Mouse (Mus musculus) thymus, adult 2 months (tissue): ENCODE measurements around the gene Cbfa2t3. TPM values are rescaled to one million over a fixed set of nuclear protein-coding genes. Genes with fewer than 3 reads are reported as not detected.

Source experiments
- DNase-seq: peaks from one replicate; pipeline ENCODE4 v3.0.0; 2021
- H3K27ac ChIP-seq: fragments of 200-500 bp; 2 replicates; pipeline ENCODE4 v1.5.1; 2012; ENCODE audit warnings: low read length, control low read depth; ENCODE audit not compliant: control insufficient read depth, insufficient read depth
- H3K27me3 ChIP-seq: fragments of 200-500 bp; 2 replicates; pipeline ENCODE4 v1.6.1; 2012; ENCODE audit warnings: mild to moderate bottlenecking, low read length, moderate library complexity, mixed read lengths; ENCODE audit not compliant: control insufficient read depth, insufficient read depth
- H3K36me3 ChIP-seq: fragments of 200-500 bp; 2 replicates; pipeline ENCODE4 v1.6.1; 2012; ENCODE audit warnings: mild to moderate bottlenecking, low read length, moderate library complexity; ENCODE audit not compliant: control insufficient read depth, insufficient read depth
- H3K4me1 ChIP-seq: fragments of 200-500 bp; replicated peaks from 2 replicates; pipeline ENCODE4 v1.6.1; 2012; ENCODE audit warnings: low read length; ENCODE audit not compliant: control insufficient read depth, insufficient read depth
- H3K4me3 ChIP-seq: fragments of 200-500 bp; 2 replicates; pipeline ENCODE4 v1.5.1; 2012; ENCODE audit warnings: mild to moderate bottlenecking, low read length, control low read depth, moderate library complexity; ENCODE audit not compliant: control insufficient read depth, insufficient read depth
- CTCF ChIP-seq: fragments of 200-500 bp; IDR thresholded peaks from 2 replicates; pipeline ENCODE4 v1.5.1; 2012; ENCODE audit warnings: mild to moderate bottlenecking, control low read depth, low read length, moderate library complexity, borderline replicate concordance; ENCODE audit not compliant: control insufficient read depth, poor library complexity, insufficient read depth; ENCODE audit errors: extremely low read depth
- POLR2A ChIP-seq: fragments of 200-500 bp; IDR thresholded peaks from 2 replicates; pipeline ENCODE4 v1.6.1; 2012; ENCODE audit warnings: mild to moderate bottlenecking, low read length, control low read depth, moderate library complexity; ENCODE audit not compliant: control insufficient read depth, poor library complexity, insufficient read depth; ENCODE audit errors: extremely low read depth
- WGBS: fragments of 180-500 bp; shearing (Covaris S2); methylation state at CpG from one replicate; pipeline ENCODE4 v1.1.7; 2018; 5-methylcytosine and 5-hydroxymethylcytosine counted together
- polyA plus RNA-seq: library from polyadenylated mRNA; depleted of rRNA; stranded (reverse); fragments of >200 nt; gene quantifications from 2 replicates; pipeline ENCODE4 v1.2.3, GENCODE M21; 2012

Cbfa2t3 gene
- polyA plus RNA-seq, 1 experiment: 62.3 TPM

DNA sequence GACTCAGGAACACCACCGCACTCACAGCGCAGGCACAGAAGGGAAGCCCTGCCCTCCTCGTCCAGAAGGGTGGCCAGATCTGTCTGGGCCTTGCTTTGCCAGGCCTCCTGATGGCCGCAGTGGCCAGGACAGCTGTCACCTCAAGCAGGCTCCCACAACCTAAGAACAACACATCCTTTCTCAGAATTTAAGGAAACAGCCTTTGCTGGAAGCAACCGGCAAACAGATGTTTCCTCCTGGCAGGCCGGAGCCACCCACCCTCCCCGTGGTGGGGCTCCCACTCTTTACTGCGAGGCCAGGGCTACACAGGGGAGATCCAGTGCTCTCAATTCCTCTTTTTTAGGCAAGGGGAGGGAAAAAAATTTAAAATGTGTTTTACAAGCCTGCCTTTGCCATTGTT lies 33.7 kb downstream of the Cbfa2t3 start:
- no peak for TF ChIP-seq CTCF
- no peak for TF ChIP-seq POLR2A
- Histone ChIP-seq H3K4me1 (peaks cover 52% of the 10 kb centered on the region), H3K4me3 (no peak overlapping the region), H3K36me3 (no peaks in the 10 kb centered on the region), H3K27me3 (no peaks in the 10 kb centered on the region), H3K27ac (0 out of 2 replicates have a peak overlapping the region, but pooled peaks have one; percentile 9)
- 30% methylated on average over 8 of the region's 8 CpGs for WGBS
- no peak for DNase-seq

GRCm38 (mm10) chr8:122663670-122664069 lies 35.2 kb downstream of the Cbfa2t3 start:
- H3K4me1 ChIP-seq: peaks cover 52% of the 10 kb centered on the region
- TF ChIP-seq POLR2A (no peak), CTCF (no peak)
- WGBS: 85% methylated on average over 5 of the region's 5 CpGs
- no peaks in the 10 kb centered on the region for H3K27me3 ChIP-seq
- no peak overlapping the region for H3K27ac ChIP-seq
- DNase-seq: no peak
- no peak overlapping the region for H3K4me3 ChIP-seq
- peaks cover 2% of the 10 kb centered on the region; the same call in 1 of the 2 replicates for H3K36me3 ChIP-seq

DNA sequence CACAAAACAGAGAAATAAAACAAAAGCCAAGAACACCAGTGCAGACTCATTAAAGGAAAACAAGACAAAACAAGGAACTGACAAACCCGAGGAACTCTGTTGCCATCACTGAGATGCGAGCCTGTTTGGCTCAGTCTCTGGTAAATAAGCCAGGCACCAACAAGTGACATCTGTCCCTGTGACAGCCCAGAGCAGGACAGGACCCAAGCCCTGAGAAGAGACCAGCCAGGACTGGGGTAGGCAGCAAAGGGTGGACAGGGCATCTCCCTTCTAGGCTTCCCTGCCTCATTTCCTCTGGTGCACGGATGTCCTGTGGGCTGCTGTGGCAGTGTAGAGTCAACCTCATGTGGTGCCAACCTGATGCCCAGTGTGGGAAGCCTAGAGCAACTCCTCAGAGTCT lies 35.8 kb downstream of the Cbfa2t3 start:
- H3K4me3 ChIP-seq: no peak overlapping the region
- WGBS: 44% methylated on average over 3 of the region's 3 CpGs
- DNase-seq: no peak
- H3K4me1 ChIP-seq: peaks cover 52% of the 10 kb centered on the region
- TF ChIP-seq CTCF (no peak), POLR2A (no peak)
- no peak overlapping the region for H3K27ac ChIP-seq
- H3K36me3 ChIP-seq: peaks cover 5% of the 10 kb centered on the region; the same call in 1 of the 2 replicates
- no peaks in the 10 kb centered on the region for H3K27me3 ChIP-seq

DNA sequence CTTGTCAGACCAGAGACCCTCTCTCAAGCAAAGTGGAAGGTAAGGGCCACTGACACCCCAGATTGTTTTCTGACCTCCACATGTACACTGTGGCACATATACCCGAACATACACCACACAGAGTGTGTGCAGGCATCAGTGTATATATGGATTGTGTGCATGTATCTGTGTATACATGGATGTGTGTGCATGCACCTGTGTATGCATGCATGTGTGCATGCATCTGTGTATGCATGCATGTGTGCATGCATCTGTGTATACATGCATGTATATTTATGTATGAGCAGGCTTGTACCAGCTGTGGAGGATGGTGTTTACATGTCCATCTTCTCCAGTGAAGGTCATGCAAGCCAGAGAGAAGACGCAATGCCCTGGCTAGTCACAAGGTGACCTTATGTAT lies 37.0 kb downstream of the Cbfa2t3 start:
- Histone ChIP-seq H3K27ac (no peak overlapping the region), H3K4me1 (peaks cover 40% of the 10 kb centered on the region), H3K27me3 (no peaks in the 10 kb centered on the region), H3K36me3 (peaks cover 5% of the 10 kb centered on the region; the same call in 1 of the 2 replicates), H3K4me3 (no peak overlapping the region)
- TF ChIP-seq POLR2A (no peak), CTCF (no peak)
- WGBS: 89% methylated on average over 2 of the region's 2 CpGs
- no peak for DNase-seq

GRCm38 (mm10) chr8:122661138-122661537 lies 37.8 kb downstream of the Cbfa2t3 start:
- H3K27me3 ChIP-seq: no peaks in the 10 kb centered on the region
- H3K4me3 ChIP-seq: no peak overlapping the region
- 58% methylated on average over 7 of the region's 7 CpGs for WGBS
- no peak overlapping the region for H3K27ac ChIP-seq
- peaks cover 5% of the 10 kb centered on the region; the same call in 1 of the 2 replicates for H3K36me3 ChIP-seq
- H3K4me1 ChIP-seq: peaks cover 32% of the 10 kb centered on the region
- TF ChIP-seq CTCF (no peak), POLR2A (no peak)
- DNase-seq: no peak

GRCm38 (mm10) chr8:122660022-122660421 lies 38.9 kb downstream of the Cbfa2t3 start:
- no peak for DNase-seq
- WGBS: 88% methylated on average over 2 of the region's 2 CpGs
- peaks cover 5% of the 10 kb centered on the region; the same call in 1 of the 2 replicates for H3K36me3 ChIP-seq

GRCm38 (mm10) chr8:122658807-122659160 lies 40.1 kb downstream of the Cbfa2t3 start:
- peaks cover 5% of the 10 kb centered on the region; the same call in 1 of the 2 replicates for H3K36me3 ChIP-seq
- no peak overlapping the region for H3K4me3 ChIP-seq
- peaks cover 10% of the 10 kb centered on the region; the same call in 1 of the 2 replicates for H3K4me1 ChIP-seq
- 92% methylated on average over 9 of the region's 9 CpGs for WGBS
- TF ChIP-seq CTCF (no peak), POLR2A (no peak)
- no peak overlapping the region for H3K27ac ChIP-seq
- no peak for DNase-seq
- H3K27me3 ChIP-seq: no peaks in the 10 kb centered on the region

More at GRCm38 (mm10) chr8:122660022-122660421, 38.9 kb downstream of the Cbfa2t3 start:
- Histone ChIP-seq H3K27me3 (no peaks in the 10 kb centered on the region), H3K4me3 (no peak overlapping the region), H3K4me1 (peaks cover 22% of the 10 kb centered on the region), H3K27ac (no peak overlapping the region)
- TF ChIP-seq POLR2A: no peak
- peak; percentile 76; the same call in 1 of the 2 replicates for TF ChIP-seq CTCF
